Comparison of ENCODE assay signal across 29 mouse cellular contexts in genomic region chr2:71209041-71209755, GRCm38 (mm10). TPM values are rescaled to one million over a fixed set of nuclear protein-coding genes. Genes with fewer than 3 reads are reported as not detected.
DNase-seq lines count a peak whose midpoint lies in the region; ATAC-seq and TF ChIP-seq lines count a peak whose summit lies in the region.
"Had no signal": no experiment of that assay in that cellular context is flagged by ENCODE, and none has a peak within 500 bp of the region (broad histone marks: within the 10 kb centered on the region; RNA-seq: fewer than 3 reads in every experiment).

No protein-coding gene starts in this region.

- no peak overlapping the region for H3K9ac ChIP-seq in MEL (ENCODE audit: control insufficient read depth, low read depth, low read length, poor library complexity, severe bottlenecking)
- no peak overlapping the region for H3K9ac ChIP-seq in midbrain, embryonic 16.5 days (ENCODE audit: low read depth, low read length)
- H3K9ac ChIP-seq: embryonic facial prominence, embryonic 13.5 days; forebrain, embryonic 12.5 days; forebrain, embryonic 15.5 days; heart, embryonic 12.5 days; heart, embryonic 15.5 days; hindbrain, embryonic 13.5 days; intestine, embryonic 15.5 days had no signal

- no peak for TF ChIP-seq CTCF in MEL (IDR thresholded peaks at IDR 0.05 in 2 of 3, conservative IDR thresholded peaks at IDR 0.05 in 1 of 3; ENCODE audit: control insufficient read depth in 1 of 3, insufficient read depth in 1 of 3, low read depth in 2 of 3, low read length in 3 of 3, poor library complexity in 1 of 3, severe bottlenecking in 1 of 3)

- H3K4me3 ChIP-seq in MEL (ENCODE audit: control insufficient read depth in 1 of 2, insufficient read depth in 1 of 2, low read depth in 2 of 2, low read length in 2 of 2): no peak overlapping the region
- no peak overlapping the region for H3K4me3 ChIP-seq in midbrain, embryonic 16.5 days (ENCODE audit: low read depth, low read length)
- H3K4me3 ChIP-seq: embryonic facial prominence, embryonic 10.5 days; embryonic facial prominence, embryonic 13.5 days; erythroblast, embryonic 14.5 days; forebrain, embryonic 12.5 days; forebrain, embryonic 15.5 days; heart, embryonic 12.5 days; heart, embryonic 15.5 days; hindbrain, embryonic 10.5 days; hindbrain, embryonic 13.5 days; intestine, embryonic 15.5 days had no signal

- H3K79me2 ChIP-seq in MEL (ENCODE audit: control insufficient read depth, insufficient read depth, low read length, poor library complexity): peaks cover 9% of the 10 kb centered on the region

- intact Hi-C loops in gastrocnemius, postnatal 14 days (cut with DNase I; ENCODE audit: low total_unique reads): no loop called here

- peaks cover 3 to 15% of the 10 kb centered on the region in 2 experiments; a peak in 3 of 4 replicates for H3K4me1 ChIP-seq in MEL (ENCODE audit: control insufficient read depth in 1 of 2, insufficient read depth in 2 of 2, low read length in 2 of 2)
- H3K4me1 ChIP-seq in midbrain, embryonic 16.5 days (ENCODE audit: control insufficient read depth, insufficient read depth, low read length): peaks cover 11% of the 10 kb centered on the region

- 84% methylated on average over 5 of the region's 5 CpGs for WGBS in midbrain, embryonic 16.5 days

- H3K27me3 ChIP-seq in MEL (ENCODE audit: control insufficient read depth in 1 of 2, insufficient read depth in 2 of 2, low read length in 2 of 2): no peaks in the 10 kb centered on the region
- H3K27me3 ChIP-seq in midbrain, embryonic 16.5 days (ENCODE audit: control insufficient read depth, insufficient read depth, low read depth, low read length): no peaks in the 10 kb centered on the region
- H3K27me3 ChIP-seq: embryonic facial prominence, embryonic 13.5 days; forebrain, embryonic 12.5 days; forebrain, embryonic 15.5 days; heart, embryonic 12.5 days; heart, embryonic 15.5 days; intestine, embryonic 15.5 days had no signal

- no peak overlapping the region for H3K4me2 ChIP-seq in midbrain, embryonic 16.5 days (ENCODE audit: low read length)
- H3K4me2 ChIP-seq: embryonic facial prominence, embryonic 13.5 days; forebrain, embryonic 12.5 days; forebrain, embryonic 15.5 days; heart, embryonic 12.5 days; heart, embryonic 15.5 days; hindbrain, embryonic 13.5 days; intestine, embryonic 15.5 days had no signal

- no peak for TF ChIP-seq POLR2A in MEL (IDR thresholded peaks at IDR 0.05; ENCODE audit: control insufficient read depth in 1 of 2, insufficient read depth in 1 of 2, low read depth in 1 of 2, low read length in 2 of 2, poor library complexity in 1 of 2)

- TF ChIP-seq EP300 in MEL (IDR thresholded peaks at IDR 0.05; ENCODE audit: low read depth in 1 of 2, low read length in 2 of 2): 0 out of 4 replicates have a peak, but pooled peaks of 1 of the 2 experiments have one; percentile 9

- TF ChIP-seq RAD21 in MEL (IDR thresholded peaks at IDR 0.05; ENCODE audit: low read depth, low read length): no peak

- no peak overlapping the region for H3K27ac ChIP-seq in MEL (ENCODE audit: control insufficient read depth, low read depth, low read length)
- H3K27ac ChIP-seq in midbrain, embryonic 16.5 days (ENCODE audit: low read length): no peak overlapping the region
- H3K27ac ChIP-seq: embryonic facial prominence, embryonic 10.5 days; embryonic facial prominence, embryonic 13.5 days; forebrain, embryonic 12.5 days; forebrain, embryonic 15.5 days; heart, embryonic 15.5 days; hindbrain, embryonic 10.5 days; hindbrain, embryonic 13.5 days; intestine, embryonic 15.5 days had no signal

- DNase-seq in 3T3-L1 (ENCODE audit: low read depth, low spot score) (peak; percentile 69), 416B (ENCODE audit: low read depth) (peak; percentile 69), MEL (ENCODE audit: low read depth, low spot score) (peak; percentile 54)
- DNase-seq in gastrocnemius, postnatal 14 days: no peak
- DNase-seq in frontal cortex, postnatal 25 days (ENCODE audit: low spot score in 2 of 2): no peak
- no peak for DNase-seq in right cerebral cortex, postnatal 4 days
- DNase-seq: adrenal gland, adult 2 months; adrenal gland, postnatal 14 days; cerebellum, adult 11-12 months; cerebellum, adult 8-10 months; cerebellum, postnatal 14 days; gastrocnemius, postnatal 10 days; heart, adult 18-20 months; heart, postnatal 10 days; heart, postnatal 36 days had no signal

- no peaks in the 10 kb centered on the region for H3K9me3 ChIP-seq in MEL (replicated peaks; ENCODE audit: insufficient read depth, low read length)
- H3K9me3 ChIP-seq in midbrain, embryonic 16.5 days (replicated peaks; ENCODE audit: control insufficient read depth, low read length, poor library complexity, severe bottlenecking): no peaks in the 10 kb centered on the region
- H3K9me3 ChIP-seq: embryonic facial prominence, embryonic 10.5 days; embryonic facial prominence, embryonic 13.5 days; forebrain, embryonic 12.5 days; forebrain, embryonic 15.5 days; heart, embryonic 12.5 days; heart, embryonic 15.5 days; hindbrain, embryonic 10.5 days; hindbrain, embryonic 13.5 days; intestine, embryonic 15.5 days had no signal

- ATAC-seq in common myeloid progenitor, adult 5-6 weeks (replicated peaks; ENCODE audit: low read depth, poor library complexity, severe bottlenecking): 0 out of 2 replicates have a peak, but pooled peaks have one; percentile 22
- ATAC-seq in midbrain, embryonic 16.5 days: no peak
- ATAC-seq: CD4-positive, CD25-positive, alpha-beta regulatory T cell, adult 4 months; forebrain, embryonic 15.5 days; hindbrain, embryonic 16.5 days; intestine, embryonic 15.5 days had no signal

- peaks cover 0 to 19% of the 10 kb centered on the region in 2 experiments; a peak in 2 of 4 replicates for H3K36me3 ChIP-seq in MEL (ENCODE audit: control insufficient read depth in 1 of 2, insufficient read depth in 2 of 2, low read length in 2 of 2)
- H3K36me3 ChIP-seq in midbrain, embryonic 16.5 days (ENCODE audit: control insufficient read depth, insufficient read depth, low read length): no peaks in the 10 kb centered on the region
- H3K36me3 ChIP-seq: embryonic facial prominence, embryonic 13.5 days; forebrain, embryonic 12.5 days; forebrain, embryonic 15.5 days; heart, embryonic 15.5 days; hindbrain, embryonic 13.5 days; intestine, embryonic 15.5 days had no signal

TF ChIP-seq in MEL, 35 proteins besides CTCF, POLR2A, EP300 and RAD21:
- TF ChIP-seq MXI1 (IDR thresholded peaks at IDR 0.05; ENCODE audit: low read depth, low read length) (no peak), CHD1 (IDR thresholded peaks at IDR 0.05; ENCODE audit: low read depth, low read length) (no peak), JUND (IDR thresholded peaks at IDR 0.05; ENCODE audit: low read depth, low read length) (peak; percentile 77; the same call in 1 of the 2 replicates), MYC (IDR thresholded peaks at IDR 0.05; ENCODE audit: low read depth, low read length) (no peak)

RNA-seq across cellular contexts. Expression of gene Dync1i2, which starts 2.3 kb away (rescaled TPM):
- 21.8 and 23.3 TPM in 2 replicates for total RNA-seq in MEL (2012; rRNA removed)
- polyA plus RNA-seq in MEL (2012; ENCODE audit: insufficient read depth in 1 of 2, insufficient read length in 2 of 2, low read depth in 1 of 2, low replicate concordance in 2 of 2, missing spikeins in 1 of 2): 100 to 1,000 TPM in 1 of 2 experiments, 10 to 100 TPM in 1; 59.1 to 156 TPM
- total RNA-seq in common myeloid progenitor, adult 5-6 weeks (2017): 112 and 117 TPM in 2 replicates
- total RNA-seq in gastrocnemius, postnatal 14 days (2021): 10 to 100 TPM; 44.4 to 45.1 TPM
- polyA plus RNA-seq in midbrain, embryonic 16.5 days (2015; fragmentation: Nextera tagmentation; extraction: Ambion mirVana): 190 and 199 TPM in 2 replicates

Comparison
In these comparisons a context has a peak if more than half of its experiments do, and no peak if none do; other contexts are left out.
1. DNase-seq: peak in 3T3-L1 (single experiment), 416B (single experiment) and MEL (single experiment); none in gastrocnemius, postnatal 14 days (single experiment), frontal cortex, postnatal 25 days (0 of 2) and right cerebral cortex, postnatal 4 days (single experiment).